Mouse (Mus musculus): Measurements from ENCODE around the gene Spata20. TPM values are rescaled to one million over a fixed set of nuclear protein-coding genes. Genes with fewer than 3 reads are reported as not detected.

Gene Spata20
- polyA plus RNA-seq (2016; fragmentation: Nextera tagmentation; extraction: Ambion mirVana), result 0.12 TPM in 1 of 2 replicates, not detected in the other

DNA sequence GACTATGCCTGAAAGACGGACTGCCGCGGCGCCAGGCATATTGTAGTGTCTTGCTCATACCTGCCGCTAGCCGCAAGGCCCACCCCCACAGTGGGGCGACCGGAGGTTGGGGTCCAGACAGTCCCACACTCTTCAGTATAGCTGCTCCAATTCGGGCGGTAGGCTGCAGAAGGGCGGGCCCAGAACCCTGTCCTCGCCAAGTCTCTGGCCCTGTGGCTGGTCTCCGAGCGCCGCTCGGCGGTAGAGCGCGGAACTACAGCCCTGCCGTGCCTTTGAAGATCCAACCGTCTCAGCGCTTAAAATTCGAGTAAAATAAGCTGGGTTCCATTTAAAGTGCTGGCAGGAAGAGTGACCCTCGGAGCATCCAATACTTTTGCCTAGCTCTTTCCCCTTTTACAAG lies at the start of gene Spata20:
Gene Spata20, minus strand, starts transcription at position 179 of the 400 bp plus-strand sequence.
- Histone ChIP-seq H3K27ac (replicated peaks) (no peak within 1 kb of the TSS), H3K27me3 (ENCODE audit: low read depth, poor library complexity, severe bottlenecking) (peaks cover 75% of the 10 kb centered on the region), H3K36me3 (no peaks in the 10 kb centered on the region), H3K4me1 (peaks cover 41% of the 10 kb centered on the region), H3K9me3 (replicated peaks) (no peaks in the 10 kb centered on the region), H3K4me3 (peak within 1 kb of the TSS; percentile 21)
- WGBS, result 5% methylated on average over 24 of the region's 24 CpGs
- DNase-seq (ENCODE audit: low spot score), result peak; percentile 85

DNA sequence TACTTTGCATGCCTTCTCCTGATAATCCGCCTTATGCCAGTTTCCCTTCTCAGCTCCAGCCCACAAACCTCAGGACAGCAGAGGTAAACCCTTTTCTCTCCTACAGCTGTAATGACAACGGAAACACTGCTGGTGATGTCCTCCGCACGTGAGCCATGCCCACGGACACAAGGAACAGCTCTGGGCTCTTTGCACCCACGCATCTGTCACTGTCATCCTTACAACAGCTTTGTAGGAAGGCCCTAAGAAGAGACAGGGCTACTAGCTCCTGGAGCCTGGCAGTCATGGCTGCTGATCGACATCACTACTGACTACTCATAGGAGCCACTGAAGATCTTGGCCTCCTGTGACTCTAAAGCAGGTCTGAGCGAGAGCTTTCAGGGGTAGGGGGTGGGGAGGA lies 47.2 kb upstream of the Spata20 start:
- Histone ChIP-seq H3K9me3 (replicated peaks) (no peaks in the 10 kb centered on the region), H3K36me3 (no peaks in the 10 kb centered on the region), H3K27ac (replicated peaks) (no peak overlapping the region; the same call in 1 of the 2 replicates), H3K4me1 (no peaks in the 10 kb centered on the region), H3K27me3 (ENCODE audit: low read depth, poor library complexity, severe bottlenecking) (no peaks in the 10 kb centered on the region), H3K4me3 (no peak overlapping the region)
- DNase-seq (ENCODE audit: low spot score), result no peak
- 82% methylated on average over 8 of the region's 8 CpGs for WGBS

DNA sequence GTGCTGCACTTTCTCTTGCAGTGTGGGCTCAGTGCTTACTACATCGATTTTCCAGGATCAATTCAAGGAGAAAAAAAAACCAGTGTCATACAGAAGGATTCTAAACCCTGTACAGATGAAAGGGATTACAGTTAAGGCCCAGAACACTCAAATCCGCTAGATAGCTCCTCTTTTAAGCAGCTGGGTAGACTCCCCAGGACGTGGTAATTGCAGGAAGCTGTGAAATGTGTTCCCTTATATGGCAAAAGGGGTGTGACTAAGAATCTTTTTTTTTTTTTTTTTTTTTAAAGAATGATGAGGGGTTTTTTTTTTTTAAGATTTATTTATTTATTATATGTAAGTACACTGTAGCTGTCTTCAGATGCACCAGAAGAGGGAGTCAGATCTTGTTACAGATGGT lies 42.9 kb upstream of the Spata20 start:
- Histone ChIP-seq H3K4me3 (no peak overlapping the region), H3K9me3 (replicated peaks) (no peaks in the 10 kb centered on the region), H3K27ac (replicated peaks) (no peak overlapping the region), H3K36me3 (no peaks in the 10 kb centered on the region), H3K4me1 (peaks cover 13% of the 10 kb centered on the region), H3K27me3 (ENCODE audit: low read depth, poor library complexity, severe bottlenecking) (no peaks in the 10 kb centered on the region)
- no peak for DNase-seq (ENCODE audit: low spot score)
- WGBS, result 59% methylated on average over 3 of the region's 3 CpGs

- Histone ChIP-seq H3K4me1 (peaks cover 21% of the 10 kb centered on the region), H3K27ac (replicated peaks) (no peak overlapping the region), H3K27me3 (ENCODE audit: low read depth, poor library complexity, severe bottlenecking) (peaks cover 18% of the 10 kb centered on the region), H3K9me3 (replicated peaks) (no peaks in the 10 kb centered on the region), H3K36me3 (no peaks in the 10 kb centered on the region), H3K4me3 (no peak overlapping the region)
- WGBS, result 53% methylated on average over 9 of the region's 9 CpGs
- DNase-seq (ENCODE audit: low spot score), result no peak
Observed at GRCm38 (mm10) chr11:94526171-94526879, 40.3 kb upstream of the Spata20 start.

- peak; percentile 81 for DNase-seq (ENCODE audit: low spot score)
- Histone ChIP-seq H3K27me3 (ENCODE audit: low read depth, poor library complexity, severe bottlenecking) (peaks cover 18% of the 10 kb centered on the region), H3K4me1 (peaks cover 47% of the 10 kb centered on the region), H3K9me3 (replicated peaks) (no peaks in the 10 kb centered on the region), H3K27ac (replicated peaks) (peak within 1 kb of the TSS; percentile 83), H3K36me3 (no peaks in the 10 kb centered on the region), H3K4me3 (peak within 1 kb of the TSS; percentile 75)
- WGBS, result under 1% methylated on average over 42 of the region's 42 CpGs
Observed at GRCm38 (mm10) chr11:94521219-94521843, 35.4 kb upstream of the Spata20 start, which contains the start of gene Mycbpap. TSS of gene Mycbpap (minus strand) at chr11:94521742.

- H3K27ac ChIP-seq (replicated peaks), result no peak overlapping the region
- H3K4me1 ChIP-seq, result peaks cover 11% of the 10 kb centered on the region
- 77% methylated on average over 9 of the region's 9 CpGs for WGBS
- H3K4me3 ChIP-seq, result no peak overlapping the region
- no peaks in the 10 kb centered on the region; the same call in 1 of the 2 replicates for H3K9me3 ChIP-seq (replicated peaks)
- no peaks in the 10 kb centered on the region for H3K36me3 ChIP-seq
- DNase-seq (ENCODE audit: low spot score), result no peak
- H3K27me3 ChIP-seq (ENCODE audit: low read depth, poor library complexity, severe bottlenecking), result no peaks in the 10 kb centered on the region
Observed at GRCm38 (mm10) chr11:94513452-94513851, 27.5 kb upstream of the Spata20 start.

DNA sequence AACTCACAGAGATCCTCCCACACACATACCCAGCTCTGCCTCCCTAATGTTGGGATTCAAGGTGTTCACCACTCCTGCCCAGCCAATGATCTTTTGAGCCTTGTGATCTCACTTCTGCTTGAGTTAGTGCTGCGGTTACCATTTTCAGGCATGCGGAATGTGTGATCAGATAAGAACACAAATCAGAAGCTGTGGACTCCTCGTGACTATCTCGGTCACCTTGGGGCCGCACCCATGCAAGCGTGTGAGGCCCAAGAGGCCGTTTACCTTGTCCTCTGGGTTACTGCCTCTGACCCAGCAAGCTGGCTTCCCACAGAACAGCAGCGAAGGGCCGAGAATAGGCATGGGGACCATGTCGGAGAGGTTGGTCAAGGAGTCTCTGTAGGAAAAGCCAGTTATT lies 23.0 kb upstream of the Spata20 start:
- WGBS, result 92% methylated on average over 10 of the region's 10 CpGs

DNA sequence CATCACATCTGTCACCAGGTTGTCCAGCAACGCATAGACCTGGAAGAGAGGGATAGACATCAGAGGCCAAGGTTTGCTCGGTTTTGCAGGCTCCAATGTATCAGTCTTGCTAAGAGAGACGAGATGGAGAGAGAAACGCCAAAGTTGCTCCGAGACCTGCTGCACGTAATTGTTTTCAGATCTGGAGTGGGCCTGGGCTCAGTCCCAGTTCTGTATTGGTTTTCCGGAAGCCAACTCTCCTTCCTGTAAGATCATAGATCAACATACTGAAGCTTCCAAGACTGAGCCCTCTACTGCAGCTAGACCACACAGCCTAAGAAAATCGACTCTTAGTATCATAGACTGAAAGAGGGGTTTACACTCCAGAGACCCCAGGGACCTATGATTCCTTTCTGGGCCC lies 15.5 kb upstream of the Spata20 start:
- no peak overlapping the region for H3K4me3 ChIP-seq
- no peak overlapping the region for H3K27ac ChIP-seq (replicated peaks)
- no peak for DNase-seq (ENCODE audit: low spot score)
- H3K36me3 ChIP-seq, result no peaks in the 10 kb centered on the region
- H3K27me3 ChIP-seq (ENCODE audit: low read depth, poor library complexity, severe bottlenecking), result peaks cover 62% of the 10 kb centered on the region
- H3K9me3 ChIP-seq (replicated peaks), result no peaks in the 10 kb centered on the region
- peaks cover 27% of the 10 kb centered on the region for H3K4me1 ChIP-seq
- WGBS, result 91% methylated on average over 8 of the region's 8 CpGs

More for the DNA sequence above, 23.0 kb upstream of the Spata20 start:
- H3K27me3 ChIP-seq (ENCODE audit: low read depth, poor library complexity, severe bottlenecking), result no peaks in the 10 kb centered on the region
- no peaks in the 10 kb centered on the region; the same call in 1 of the 2 replicates for H3K9me3 ChIP-seq (replicated peaks)
- H3K27ac ChIP-seq (replicated peaks), result no peak overlapping the region
- no peaks in the 10 kb centered on the region for H3K36me3 ChIP-seq
- DNase-seq (ENCODE audit: low spot score), result no peak
- H3K4me3 ChIP-seq, result no peak overlapping the region
- no peaks in the 10 kb centered on the region for H3K4me1 ChIP-seq

DNA sequence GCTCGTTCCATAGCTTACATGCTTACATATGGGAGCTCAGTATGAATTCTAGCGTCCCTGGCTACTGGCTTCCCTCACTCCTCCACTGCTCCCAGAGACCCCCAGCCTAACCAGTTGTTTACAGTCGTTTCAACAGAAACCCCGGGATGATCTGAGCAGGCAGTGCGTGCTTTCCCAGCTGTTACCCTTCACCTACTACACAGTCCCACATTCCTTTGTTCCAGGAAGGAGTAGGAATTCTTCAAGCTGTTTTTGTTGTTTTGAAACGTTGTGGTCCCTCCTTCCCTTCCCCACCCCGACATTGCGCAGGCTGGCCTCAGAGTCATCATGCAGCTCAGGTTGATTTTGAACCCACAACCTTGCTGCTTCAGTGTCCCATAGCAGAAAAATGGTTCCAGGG lies 14.4 kb upstream of the Spata20 start:
- 27% methylated on average over 8 of the region's 8 CpGs for WGBS
- H3K36me3 ChIP-seq, result no peaks in the 10 kb centered on the region
- DNase-seq (ENCODE audit: low spot score), result no peak
- H3K4me1 ChIP-seq, result peaks cover 27% of the 10 kb centered on the region
- no peaks in the 10 kb centered on the region for H3K9me3 ChIP-seq (replicated peaks)
- no peak overlapping the region for H3K27ac ChIP-seq (replicated peaks)
- H3K4me3 ChIP-seq, result peak overlapping the region; percentile 57
- peaks cover 62% of the 10 kb centered on the region for H3K27me3 ChIP-seq (ENCODE audit: low read depth, poor library complexity, severe bottlenecking)

DNA sequence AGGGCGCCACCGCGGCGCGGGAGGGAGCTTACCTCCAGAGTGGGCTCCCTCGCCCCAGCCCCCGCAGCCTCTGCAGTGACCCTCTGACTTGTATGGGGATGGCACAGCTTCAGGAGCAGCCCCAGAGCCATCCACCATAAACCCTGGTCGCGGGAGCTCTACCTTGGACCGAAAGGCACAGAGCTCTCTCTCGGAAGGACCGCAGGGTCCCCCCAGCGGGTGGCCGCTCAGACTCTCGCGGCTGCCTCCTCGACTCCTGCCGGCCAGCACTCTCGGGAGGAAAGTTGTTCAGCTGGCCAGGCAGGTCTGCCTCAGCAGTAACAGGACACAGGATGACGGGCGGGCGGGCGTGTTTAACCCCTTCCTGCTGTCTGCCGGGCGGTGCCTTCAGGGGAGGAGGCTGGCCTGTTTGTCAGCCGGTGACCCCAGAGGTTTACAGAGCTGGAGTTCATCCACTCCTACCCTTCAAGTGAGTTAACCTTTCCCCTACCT lies 13.7 kb upstream of the Spata20 start, which contains the start of gene Epn3:
Gene Epn3, minus strand, starts transcription at position 314 of the 492 bp plus-strand sequence.
- Histone ChIP-seq H3K36me3 (no peaks in the 10 kb centered on the region), H3K4me1 (peaks cover 27% of the 10 kb centered on the region), H3K9me3 (replicated peaks) (no peaks in the 10 kb centered on the region), H3K27me3 (ENCODE audit: low read depth, poor library complexity, severe bottlenecking) (peaks cover 66% of the 10 kb centered on the region), H3K4me3 (peak within 1 kb of the TSS; percentile 57), H3K27ac (replicated peaks) (peak within 1 kb of the TSS; percentile 63)
- WGBS, result under 1% methylated on average over 26 of the region's 26 CpGs
- DNase-seq (ENCODE audit: low spot score), result peak; percentile 60

- Histone ChIP-seq H3K27me3 (ENCODE audit: low read depth, poor library complexity, severe bottlenecking) (peaks cover 70% of the 10 kb centered on the region), H3K27ac (replicated peaks) (no peak overlapping the region)
- DNase-seq (ENCODE audit: low spot score), result no peak
Observed at GRCm38 (mm10) chr11:94499035-94499434, 13.1 kb upstream of the Spata20 start.

DNA sequence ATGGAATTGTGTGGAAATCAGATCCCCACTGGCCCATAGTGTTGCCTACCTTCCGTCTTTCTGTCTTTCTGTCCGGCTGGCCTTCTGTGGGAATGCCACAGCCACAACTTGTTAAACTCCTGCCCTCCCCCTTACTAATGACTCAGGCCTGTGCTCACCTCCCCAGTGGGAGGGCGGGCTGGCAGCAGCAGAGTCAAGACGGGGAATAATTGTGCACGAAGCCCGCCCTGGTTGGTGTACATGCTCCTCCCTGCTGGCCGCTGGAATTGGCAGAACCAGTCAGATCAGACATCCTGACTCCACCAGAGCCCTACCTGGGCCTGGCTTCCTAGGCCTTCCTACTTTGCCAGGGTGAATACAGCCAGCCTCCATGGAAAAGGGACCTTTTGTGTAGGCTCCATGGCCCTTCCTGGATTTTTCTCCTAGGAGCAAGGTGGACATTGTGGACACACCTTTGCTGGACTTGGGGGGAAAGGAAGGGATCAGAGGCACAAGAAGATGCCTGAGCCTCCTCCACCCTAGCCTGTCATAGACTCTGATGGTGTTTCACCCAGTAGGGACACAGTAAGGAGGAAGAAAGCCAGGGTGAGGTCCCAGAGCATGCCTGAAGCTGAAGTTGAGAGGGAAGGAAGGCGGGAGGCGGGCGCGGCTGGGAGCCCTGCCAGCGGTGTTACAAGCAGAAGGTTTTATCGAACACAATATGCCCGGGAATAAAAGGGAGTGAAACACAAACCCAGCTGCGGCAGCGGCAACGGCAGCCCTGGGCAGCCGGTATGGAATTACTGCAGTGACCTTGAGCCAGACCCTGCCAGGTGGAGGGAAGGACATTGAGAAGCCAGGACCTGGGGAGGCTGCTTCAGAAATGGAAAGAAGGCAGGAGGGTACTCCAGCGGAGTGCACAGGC lies 12.4 kb upstream of the Spata20 start:
- H3K4me3 ChIP-seq, result peak overlapping the region; percentile 57
- H3K9me3 ChIP-seq (replicated peaks), result no peaks in the 10 kb centered on the region
- peaks cover 27% of the 10 kb centered on the region for H3K4me1 ChIP-seq
- H3K36me3 ChIP-seq, result no peaks in the 10 kb centered on the region
- 26% methylated on average over 19 of the region's 19 CpGs for WGBS
- no peak for DNase-seq (ENCODE audit: low spot score)
- no peak overlapping the region; the same call in 1 of the 2 replicates for H3K27ac ChIP-seq (replicated peaks)
- peaks cover 77% of the 10 kb centered on the region for H3K27me3 ChIP-seq (ENCODE audit: low read depth, poor library complexity, severe bottlenecking)

More at GRCm38 (mm10) chr11:94499035-94499434, 13.1 kb upstream of the Spata20 start:
- no peaks in the 10 kb centered on the region for H3K9me3 ChIP-seq (replicated peaks)
- peaks cover 27% of the 10 kb centered on the region for H3K4me1 ChIP-seq
- no peaks in the 10 kb centered on the region for H3K36me3 ChIP-seq
- peak overlapping the region; percentile 57 for H3K4me3 ChIP-seq
- WGBS, result 13% methylated on average over 2 of the region's 2 CpGs
